Mouse (Mus musculus): ENCODE results near the gene Gng4. TPM values are rescaled to one million over a fixed set of nuclear protein-coding genes. Genes with fewer than 3 reads are reported as not detected.

Gng4 gene
- polyA plus RNA-seq, 1 experiment, result 1.6 TPM

- WGBS, result 94% methylated on average over 11 of the region's 11 CpGs
- no peak for DNase-seq
- Histone ChIP-seq H3K4me3 (ENCODE audit: control insufficient read depth, insufficient read depth, low read length) (no peak overlapping the region), H3K27ac (ENCODE audit: control insufficient read depth, insufficient read depth, low read length) (no peak overlapping the region), H3K36me3 (ENCODE audit: control insufficient read depth, insufficient read depth, low read length) (no peaks in the 10 kb centered on the region), H3K27me3 (ENCODE audit: control insufficient read depth, insufficient read depth, low read length) (no peaks in the 10 kb centered on the region), H3K4me1 (replicated peaks; ENCODE audit: control insufficient read depth, insufficient read depth, low read length) (no peaks in the 10 kb centered on the region)
- no peak for TF ChIP-seq CTCF (IDR thresholded peaks at IDR 0.05; ENCODE audit: borderline replicate concordance, control insufficient read depth, extremely low read depth, insufficient read depth, low read length, poor library complexity)
- TF ChIP-seq POLR2A (IDR thresholded peaks at IDR 0.05; ENCODE audit: control insufficient read depth, extremely low read depth, insufficient read depth, low read length, poor library complexity), result no peak
Measured at GRCm38 (mm10) chr13:13862346-13862745, 78.5 kb downstream of the Gng4 start.

GRCm38 (mm10) chr13:13862941-13863340 lies 79.1 kb downstream of the Gng4 start:
- 81% methylated on average over 6 of the region's 6 CpGs for WGBS
- no peak overlapping the region for H3K27ac ChIP-seq (ENCODE audit: control insufficient read depth, insufficient read depth, low read length)
- H3K27me3 ChIP-seq (ENCODE audit: control insufficient read depth, insufficient read depth, low read length), result no peaks in the 10 kb centered on the region
- no peaks in the 10 kb centered on the region for H3K4me1 ChIP-seq (replicated peaks; ENCODE audit: control insufficient read depth, insufficient read depth, low read length)
- TF ChIP-seq POLR2A (IDR thresholded peaks at IDR 0.05; ENCODE audit: control insufficient read depth, extremely low read depth, insufficient read depth, low read length, poor library complexity) (no peak), CTCF (IDR thresholded peaks at IDR 0.05; ENCODE audit: borderline replicate concordance, control insufficient read depth, extremely low read depth, insufficient read depth, low read length, poor library complexity) (no peak)
- H3K36me3 ChIP-seq (ENCODE audit: control insufficient read depth, insufficient read depth, low read length), result no peaks in the 10 kb centered on the region
- DNase-seq, result no peak
- no peak overlapping the region for H3K4me3 ChIP-seq (ENCODE audit: control insufficient read depth, insufficient read depth, low read length)

- no peaks in the 10 kb centered on the region for H3K36me3 ChIP-seq (ENCODE audit: control insufficient read depth, insufficient read depth, low read length)
- WGBS, result 89% methylated on average over 2 of the region's 2 CpGs
- DNase-seq, result no peak
- no peaks in the 10 kb centered on the region for H3K27me3 ChIP-seq (ENCODE audit: control insufficient read depth, insufficient read depth, low read length)
- no peak for TF ChIP-seq POLR2A (IDR thresholded peaks at IDR 0.05; ENCODE audit: control insufficient read depth, extremely low read depth, insufficient read depth, low read length, poor library complexity)
- no peak for TF ChIP-seq CTCF (IDR thresholded peaks at IDR 0.05; ENCODE audit: borderline replicate concordance, control insufficient read depth, extremely low read depth, insufficient read depth, low read length, poor library complexity)
- H3K4me3 ChIP-seq (ENCODE audit: control insufficient read depth, insufficient read depth, low read length), result no peak overlapping the region
- H3K27ac ChIP-seq (ENCODE audit: control insufficient read depth, insufficient read depth, low read length), result no peak overlapping the region
- H3K4me1 ChIP-seq (replicated peaks; ENCODE audit: control insufficient read depth, insufficient read depth, low read length), result no peaks in the 10 kb centered on the region
Measured at GRCm38 (mm10) chr13:13866339-13866738, 82.5 kb downstream of the Gng4 start.

- Histone ChIP-seq H3K4me1 (replicated peaks; ENCODE audit: control insufficient read depth, insufficient read depth, low read length) (no peaks in the 10 kb centered on the region), H3K4me3 (ENCODE audit: control insufficient read depth, insufficient read depth, low read length) (no peak overlapping the region), H3K27ac (ENCODE audit: control insufficient read depth, insufficient read depth, low read length) (no peak overlapping the region), H3K36me3 (ENCODE audit: control insufficient read depth, insufficient read depth, low read length) (no peaks in the 10 kb centered on the region), H3K27me3 (ENCODE audit: control insufficient read depth, insufficient read depth, low read length) (no peaks in the 10 kb centered on the region)
- DNase-seq, result no peak
- WGBS, result 89% methylated on average over 2 of the region's 2 CpGs
- TF ChIP-seq CTCF (IDR thresholded peaks at IDR 0.05; ENCODE audit: borderline replicate concordance, control insufficient read depth, extremely low read depth, insufficient read depth, low read length, poor library complexity) (no peak), POLR2A (IDR thresholded peaks at IDR 0.05; ENCODE audit: control insufficient read depth, extremely low read depth, insufficient read depth, low read length, poor library complexity) (no peak)
Measured at GRCm38 (mm10) chr13:13867078-13867759, 83.4 kb downstream of the Gng4 start.

GRCm38 (mm10) chr13:13867922-13868321 lies 84.1 kb downstream of the Gng4 start:
- Histone ChIP-seq H3K27me3 (ENCODE audit: control insufficient read depth, insufficient read depth, low read length) (no peaks in the 10 kb centered on the region), H3K4me1 (replicated peaks; ENCODE audit: control insufficient read depth, insufficient read depth, low read length) (no peaks in the 10 kb centered on the region), H3K27ac (ENCODE audit: control insufficient read depth, insufficient read depth, low read length) (no peak overlapping the region), H3K36me3 (ENCODE audit: control insufficient read depth, insufficient read depth, low read length) (no peaks in the 10 kb centered on the region), H3K4me3 (ENCODE audit: control insufficient read depth, insufficient read depth, low read length) (no peak overlapping the region)
- WGBS, result 47% methylated on average over 3 of the region's 3 CpGs
- peak; percentile 15 for DNase-seq
- TF ChIP-seq CTCF (IDR thresholded peaks at IDR 0.05; ENCODE audit: borderline replicate concordance, control insufficient read depth, extremely low read depth, insufficient read depth, low read length, poor library complexity) (no peak), POLR2A (IDR thresholded peaks at IDR 0.05; ENCODE audit: control insufficient read depth, extremely low read depth, insufficient read depth, low read length, poor library complexity) (no peak)

Other genes starting within 250 kb of the Gng4 start
- gene Lyst, start 193.7 kb upstream of the Gng4 start, polyA plus RNA-seq (2012; rRNA removed), result 28.2 and 31.1 TPM in 2 replicates
- gene B3galnt2, start 170.4 kb downstream of the Gng4 start, polyA plus RNA-seq (2012; rRNA removed), result 82.5 and 98.8 TPM in 2 replicates

All from thymus, adult 2 months (tissue).